Mouse (Mus musculus) C2C12 (cell line): ENCODE data around the gene Dazap1.

ENCODE experiments used
- CEBPB ChIP-seq: IDR thresholded peaks from one replicate; pipeline ENCODE4 v1.6.1; 2011; ENCODE audit warnings: low read depth, mild to moderate bottlenecking, control low read depth, moderate library complexity
- CTCF ChIP-seq: IDR thresholded peaks from one replicate; pipeline ENCODE4 v1.5.1; 2011; ENCODE audit not compliant: control insufficient read depth, insufficient read depth, insufficient read length
- MYOD1 ChIP-seq: IDR thresholded peaks from one replicate; pipeline ENCODE4 v1.6.1; 2011; ENCODE audit warnings: low read depth; ENCODE audit not compliant: control insufficient read depth, insufficient read length
- MYOG ChIP-seq: IDR thresholded peaks from one replicate; pipeline ENCODE4 v1.6.1; 2011; ENCODE audit not compliant: control insufficient read depth, insufficient read length; ENCODE audit errors: extremely low read depth

DNA sequence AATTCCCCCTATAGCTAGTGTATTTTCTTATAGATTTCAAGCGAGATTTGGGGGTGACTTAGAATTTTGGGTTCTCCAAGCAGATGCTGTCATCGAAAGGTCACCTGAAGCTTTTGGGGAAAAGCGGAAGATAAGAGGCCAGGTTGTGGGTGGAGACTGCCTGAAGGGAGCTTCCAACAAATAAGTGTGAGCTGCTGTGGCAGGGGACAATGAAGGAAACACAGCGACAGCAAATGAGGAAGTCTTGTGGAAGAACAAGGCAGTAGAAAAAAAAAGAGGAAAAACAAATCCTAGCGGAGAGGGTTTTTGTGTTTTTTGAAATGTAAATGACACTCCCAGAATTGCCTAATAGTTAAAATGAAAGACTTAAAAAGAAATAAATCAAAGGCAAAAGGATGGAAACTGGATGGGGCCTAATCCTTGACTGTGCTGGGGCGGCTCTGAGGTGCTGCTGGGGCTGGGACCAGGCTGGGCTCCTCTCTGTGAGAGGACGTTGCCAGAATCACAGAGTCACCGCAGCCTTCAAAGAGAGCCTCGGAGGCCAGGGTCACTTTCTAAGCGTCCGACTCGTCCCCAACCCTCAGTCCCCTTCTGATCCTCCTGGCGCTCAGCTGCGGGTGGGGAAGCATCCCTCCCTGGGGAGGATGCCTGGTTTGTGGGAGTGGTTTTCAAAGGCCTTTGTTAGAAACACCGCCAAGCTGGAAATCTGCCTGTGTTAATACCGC, 46.1 kb upstream of the Dazap1 start:
- TF ChIP-seq CTCF, result no peak
- no peak for TF ChIP-seq MYOG
- no peak for TF ChIP-seq MYOD1
- no peak for TF ChIP-seq CEBPB
